Mouse (Mus musculus) thymus, postnatal 0 days (tissue): ENCODE results near the gene Idua. TPM values are rescaled to one million over a fixed set of nuclear protein-coding genes. Genes with fewer than 3 reads are reported as not detected.

Source experiments
- DNase-seq: peaks from one replicate; pipeline ENCODE4 v3.0.0-alpha.2; 2015; ENCODE audit warnings: low spot score
- polyA plus RNA-seq: library from polyadenylated mRNA; unstranded; fragments of >200 nt; fragmentation: Nextera tagmentation; extraction: Ambion mirVana; gene quantifications from 2 replicates; pipeline ENCODE4 v1.2.1, GENCODE M21; 2015

The Idua gene
- polyA plus RNA-seq, 1 experiment from 2014 or later: 6.2 TPM

- no peak for DNase-seq
These were observed 5.6 kb upstream of the Idua start for GRCm38 (mm10) chr5:108654444-108654990.

- DNase-seq: no peak
These were observed 4.8 kb upstream of the Idua start for GRCm38 (mm10) chr5:108655381-108655780.

GRCm38 (mm10) chr5:108655891-108656650 lies 4.1 kb upstream of the Idua start:
- DNase-seq: no peak

GRCm38 (mm10) chr5:108657406-108657805 lies 2.7 kb upstream of the Idua start:
- DNase-seq: no peak

- DNase-seq: no peak
These were observed 1.5 kb upstream of the Idua start for GRCm38 (mm10) chr5:108658611-108659010.

- DNase-seq: peak; percentile 86
These were observed 619 bp downstream of the Idua start for GRCm38 (mm10) chr5:108660632-108661268.

- DNase-seq: no peak
These were observed 2.6 kb downstream of the Idua start for GRCm38 (mm10) chr5:108662772-108663171.

GRCm38 (mm10) chr5:108665066-108665465 lies 4.9 kb downstream of the Idua start:
- no peak for DNase-seq

- no peak for DNase-seq
These were observed 7.2 kb downstream of the Idua start for GRCm38 (mm10) chr5:108667370-108667769.

GRCm38 (mm10) chr5:108668387-108668932 lies 8.3 kb downstream of the Idua start:
- no peak for DNase-seq

- peak; percentile 78 for DNase-seq
These were observed 9.1 kb downstream of the Idua start, which contains the start of gene Dgkq for GRCm38 (mm10) chr5:108668977-108669936. Gene Dgkq (minus strand): TSS chr5:108669672.

- no peak for DNase-seq
These were observed 9.9 kb downstream of the Idua start for GRCm38 (mm10) chr5:108669986-108670385.

- peak; percentile 55 for DNase-seq
These were observed 10.7 kb downstream of the Idua start for GRCm38 (mm10) chr5:108670785-108671184.

- no peak for DNase-seq
These were observed 11.6 kb downstream of the Idua start for GRCm38 (mm10) chr5:108671757-108672156.

GRCm38 (mm10) chr5:108674624-108675023 lies 14.5 kb downstream of the Idua start:
- no peak for DNase-seq

- no peak for DNase-seq
These were observed 15.2 kb downstream of the Idua start, which contains the start of gene Slc26a1 for GRCm38 (mm10) chr5:108675251-108675816. Gene Slc26a1 (minus strand): TSS chr5:108675569.

- DNase-seq: no peak
These were observed 16.8 kb downstream of the Idua start for GRCm38 (mm10) chr5:108676772-108677498.

GRCm38 (mm10) chr5:108677605-108678295 lies 17.6 kb downstream of the Idua start:
- no peak for DNase-seq

GRCm38 (mm10) chr5:108678296-108678854 lies 18.2 kb downstream of the Idua start:
- DNase-seq: no peak
